Mouse (Mus musculus): ENCODE results near the gene Micu2.

Micu2 gene

DNA sequence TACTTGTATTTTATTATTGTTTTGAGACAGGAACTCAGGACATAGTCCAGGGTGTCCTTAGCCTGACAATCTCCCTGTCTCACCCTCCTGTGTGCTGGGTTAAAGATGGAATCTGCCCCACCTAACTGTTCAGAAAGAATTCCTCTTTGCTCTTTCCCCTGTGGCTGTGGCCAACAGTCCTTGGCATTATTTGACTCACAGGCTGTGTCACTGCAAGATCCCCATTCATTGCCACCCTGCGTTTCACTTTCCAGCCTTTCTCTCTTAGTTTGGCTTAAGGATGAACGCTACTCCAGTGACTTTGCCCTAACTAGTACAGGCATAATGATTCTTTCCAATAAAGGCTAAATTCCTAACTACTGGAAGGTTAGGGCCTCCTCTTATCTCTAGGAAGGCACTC, 104.7 kb downstream of the Micu2 start:
- no peak for DNase-seq (ENCODE audit: low read depth)

DNA sequence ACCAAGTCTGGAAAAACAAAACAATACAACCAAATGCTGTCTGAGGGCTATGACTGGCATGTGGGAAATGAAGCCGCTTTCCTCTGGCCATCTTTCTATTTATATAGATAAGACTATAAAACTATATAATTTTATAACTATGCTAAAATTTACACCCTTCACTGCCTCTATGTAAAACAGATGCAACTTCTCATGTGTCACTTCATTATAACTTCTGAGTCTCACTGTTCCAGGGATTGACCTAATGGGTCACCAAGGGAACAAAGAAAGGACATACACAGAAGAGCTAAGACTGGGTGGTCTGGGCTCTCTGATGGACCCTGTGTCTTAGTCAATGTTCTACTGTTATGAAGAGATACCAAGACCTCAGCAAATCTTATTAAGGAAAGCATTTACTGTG, 106.1 kb downstream of the Micu2 start:
- no peak for DNase-seq (ENCODE audit: low read depth)

DNA sequence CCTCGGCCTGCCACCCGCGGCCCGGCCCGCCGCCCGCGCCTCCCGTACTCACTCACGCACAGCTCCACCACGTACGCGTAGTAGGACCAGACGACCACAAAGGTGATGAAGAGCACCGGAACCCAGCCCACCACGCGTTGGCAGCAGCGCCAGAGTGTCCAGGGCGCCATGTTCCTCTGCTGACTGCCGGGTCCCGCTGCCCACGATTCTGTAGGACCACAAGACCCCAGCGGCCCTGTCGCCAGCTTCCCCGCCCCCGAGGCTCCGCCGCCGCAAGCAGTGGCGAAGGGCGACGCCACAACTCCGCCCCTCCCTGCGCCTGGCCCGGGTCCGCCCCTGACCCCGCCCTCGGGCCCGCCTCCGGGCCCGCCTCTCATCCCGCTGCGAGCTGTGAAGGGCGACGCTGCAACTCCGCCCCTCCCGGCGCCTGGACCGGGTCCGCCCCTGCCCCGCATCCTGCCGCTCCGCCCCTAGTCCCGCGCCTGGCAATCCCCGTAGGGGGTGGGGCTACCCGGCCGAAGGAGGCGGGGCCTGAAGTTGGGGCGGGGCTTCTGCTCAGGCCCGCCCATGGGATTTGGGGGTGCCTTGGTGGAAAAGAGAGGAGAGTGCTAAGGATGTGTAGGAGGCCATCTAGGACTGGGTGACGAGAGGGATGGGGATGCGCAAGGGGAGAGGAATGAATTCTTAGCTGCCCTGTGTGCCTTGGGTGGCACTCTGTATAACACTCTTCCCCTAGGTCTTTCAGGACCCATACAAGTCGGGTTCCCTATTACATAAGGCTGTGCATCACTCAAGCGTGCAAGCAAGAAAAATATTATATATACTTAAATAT, 108.8 kb downstream of the Micu2 start, which contains the start of gene Zdhhc20:
Gene Zdhhc20, minus strand, starts transcription at position 266 of the 832 bp plus-strand sequence.
- peak; percentile 97 for DNase-seq (ENCODE audit: low read depth)

DNA sequence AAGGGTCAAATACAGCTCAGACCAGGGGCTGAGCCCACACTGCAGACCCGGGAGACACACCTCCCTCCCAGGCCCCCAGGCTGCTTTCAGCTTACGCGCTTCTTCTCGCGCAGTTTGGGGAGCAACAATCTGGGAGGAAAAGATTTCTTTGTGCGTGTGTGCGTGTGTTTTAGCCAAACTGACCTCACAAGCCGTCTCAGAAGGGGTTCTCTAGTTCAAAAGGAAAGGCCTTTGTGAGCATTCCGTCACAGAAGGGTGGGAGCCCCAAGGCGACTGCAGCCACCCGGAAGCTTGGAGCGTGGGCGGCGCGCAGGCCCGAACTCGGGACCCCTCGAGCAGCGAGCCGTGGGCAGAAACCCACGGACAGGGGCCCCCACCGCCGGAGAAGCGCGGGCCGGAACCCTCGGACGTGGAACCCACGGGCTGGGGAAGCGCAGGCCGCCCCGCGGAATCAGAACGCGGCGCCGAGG, 109.5 kb downstream of the Micu2 start:
- peak; percentile 72 for DNase-seq (ENCODE audit: low read depth)

DNA sequence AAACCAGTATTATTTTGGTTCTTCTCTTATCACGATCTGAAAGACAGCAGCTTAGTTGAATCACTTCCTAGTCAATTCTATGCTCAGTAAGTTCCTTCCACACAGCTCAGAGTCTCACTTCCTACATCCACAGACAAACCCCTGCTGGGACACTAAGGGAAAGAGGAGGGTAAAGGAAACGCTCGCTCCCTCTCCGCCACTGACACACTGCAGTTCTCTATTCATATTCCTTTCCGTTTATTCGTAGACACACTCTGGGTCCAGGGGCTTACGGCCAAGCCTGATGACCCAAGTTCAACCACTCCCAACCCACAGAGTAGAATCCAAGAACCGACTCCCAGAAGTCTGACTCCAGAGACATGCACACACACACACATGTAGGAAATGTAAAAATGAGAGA, 111.9 kb downstream of the Micu2 start:
- DNase-seq (ENCODE audit: low read depth) = no peak

DNA sequence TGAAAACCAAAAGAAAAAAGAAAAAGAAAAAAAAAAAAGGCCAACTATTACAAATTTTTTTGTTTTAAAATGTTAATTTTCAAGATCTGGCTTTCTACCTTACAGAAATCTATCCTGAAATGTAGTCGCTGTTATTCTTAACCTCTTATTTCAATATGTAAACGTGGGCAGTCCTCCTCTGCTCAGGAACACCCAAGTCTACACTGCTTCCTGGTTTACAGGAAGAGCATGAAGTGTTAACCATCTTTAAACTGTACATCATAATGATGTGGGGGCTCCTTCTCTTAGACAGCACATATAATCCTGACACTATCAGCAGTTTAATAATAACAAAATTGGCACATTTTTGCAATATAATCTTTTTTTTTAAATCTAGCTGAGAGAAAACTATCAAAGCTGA, 113.0 kb downstream of the Micu2 start:
- DNase-seq (ENCODE audit: low read depth) = peak; percentile 67

DNA sequence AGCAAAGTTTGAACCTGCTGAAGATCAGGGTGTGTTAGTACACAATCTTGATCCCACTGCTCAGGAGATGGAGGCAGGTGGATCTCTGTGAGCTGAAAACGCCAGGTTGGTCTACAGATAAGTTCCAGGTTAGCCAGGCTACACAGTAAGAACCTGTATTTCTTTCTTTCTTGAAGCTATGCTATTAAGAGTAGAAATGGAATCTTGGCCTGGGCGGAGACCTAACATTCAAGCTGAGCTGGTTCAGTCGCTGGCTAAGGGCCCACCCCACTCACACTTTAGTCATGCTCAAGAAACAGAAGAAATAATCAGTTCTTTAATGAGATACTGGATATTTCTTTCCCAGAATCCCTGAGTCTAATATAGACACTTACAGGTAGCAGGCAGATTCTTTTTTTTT, 115.7 kb downstream of the Micu2 start:
- DNase-seq (ENCODE audit: low read depth) = no peak

DNA sequence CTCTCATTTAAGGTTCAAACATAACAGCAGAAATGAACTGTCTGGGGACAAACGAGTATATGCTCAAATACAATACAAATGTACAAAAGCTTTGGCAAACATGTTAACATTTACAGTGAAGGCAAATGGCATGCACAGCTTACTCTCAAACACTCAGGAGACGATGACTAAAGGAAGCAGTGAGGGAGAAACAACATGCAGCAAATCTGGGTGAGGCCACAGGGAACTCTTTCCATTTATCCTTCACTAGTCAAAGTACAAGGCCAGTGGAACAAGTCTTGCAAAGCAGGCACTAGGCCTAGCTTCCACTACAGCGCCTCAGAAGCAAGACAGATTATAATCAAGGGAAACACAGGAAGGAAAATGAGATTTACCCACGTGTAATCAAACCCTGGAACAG, 116.3 kb downstream of the Micu2 start:
- no peak for DNase-seq (ENCODE audit: low read depth)

DNA sequence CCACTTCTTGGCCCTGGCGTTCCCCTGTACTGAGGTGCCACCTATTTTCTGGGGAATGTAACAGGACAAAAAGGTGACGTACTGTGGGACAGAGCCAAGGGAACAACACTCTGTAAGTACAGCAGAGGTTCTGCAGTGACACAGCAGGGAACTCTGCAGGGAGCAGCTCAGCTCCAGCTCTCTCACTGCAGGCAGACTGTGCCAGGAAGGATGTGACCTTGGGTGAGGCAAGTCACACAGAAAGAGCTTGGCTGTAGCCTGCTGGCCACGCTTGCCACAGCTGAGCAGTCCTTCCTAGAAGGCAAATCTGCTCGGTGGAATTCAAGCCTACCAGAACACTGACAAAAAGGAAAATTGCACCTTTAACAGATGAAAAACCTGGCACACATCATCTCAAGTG, 117.3 kb downstream of the Micu2 start:
- DNase-seq (ENCODE audit: low read depth) = no peak

DNA sequence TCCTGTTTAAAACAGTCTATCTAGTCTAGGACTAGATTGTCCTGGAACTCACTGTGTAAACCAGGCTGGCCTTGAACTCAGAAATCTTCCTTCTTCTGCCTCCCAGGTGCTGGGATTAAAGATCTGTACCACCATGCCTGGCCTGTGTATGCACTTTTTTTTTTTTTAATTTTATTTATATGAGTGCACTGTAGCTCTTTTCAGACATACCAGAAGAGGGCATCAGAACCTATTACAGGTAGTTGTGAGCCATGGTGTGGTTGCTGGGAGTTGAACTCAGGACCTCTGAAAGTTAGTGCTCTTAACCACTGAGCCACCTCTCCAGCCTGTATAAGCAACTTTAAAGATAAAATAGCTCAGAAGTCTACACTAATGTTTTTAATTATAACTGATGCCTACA, 118.0 kb downstream of the Micu2 start:
- DNase-seq (ENCODE audit: low read depth) = no peak

DNA sequence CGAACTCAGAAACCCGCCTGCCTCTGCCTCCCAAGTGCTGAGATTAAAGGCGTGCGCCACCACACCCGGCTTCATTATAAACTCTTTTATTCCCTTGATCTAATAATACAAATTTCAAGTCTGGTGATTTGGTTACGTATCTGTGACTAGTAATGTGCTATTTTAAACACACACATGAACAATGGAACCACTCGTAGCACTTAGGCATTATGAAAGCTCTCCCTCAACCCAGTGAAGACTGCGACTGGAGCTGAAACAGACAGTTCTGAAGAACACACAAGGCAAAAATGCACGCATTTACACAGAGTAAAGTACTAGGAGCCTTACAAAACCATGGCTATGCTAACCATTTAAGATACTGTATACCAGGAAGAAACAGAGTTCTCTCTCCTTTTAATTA, 121.1 kb downstream of the Micu2 start:
- no peak for DNase-seq (ENCODE audit: low read depth)

DNA sequence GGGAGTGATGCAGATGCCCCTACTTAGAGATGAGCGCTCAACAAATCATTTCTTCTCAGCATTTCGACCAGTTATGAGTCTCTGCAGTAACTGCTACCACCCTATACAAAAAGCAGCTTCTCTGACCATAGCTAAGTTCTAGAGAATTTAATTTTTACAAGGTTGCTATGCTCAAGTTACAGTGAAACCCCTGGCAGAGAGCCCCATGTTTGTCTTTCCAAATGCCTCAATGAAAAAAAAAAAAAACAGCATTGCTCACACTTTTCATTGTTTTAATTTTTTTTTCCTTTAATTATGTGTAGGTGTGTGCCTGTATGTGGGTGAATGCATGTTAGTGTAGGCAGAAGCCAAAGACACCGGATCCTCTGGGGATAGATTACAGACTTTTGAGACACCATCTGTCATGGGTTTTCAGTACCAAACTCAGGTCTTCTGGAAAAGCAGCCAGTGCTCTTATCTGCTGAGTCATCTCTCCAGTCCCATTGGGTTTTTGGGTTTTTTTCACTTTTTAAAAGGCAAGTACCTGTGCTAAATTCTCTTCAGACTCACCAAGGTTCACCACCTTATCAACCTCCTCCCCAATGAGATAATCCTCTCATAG, 132.3 kb downstream of the Micu2 start:
- DNase-seq (ENCODE audit: low read depth) = no peak
